Mouse (Mus musculus) liver, postnatal 0 days (tissue): ENCODE measurements around the gene Mif.

Experiments used
- CTCF ChIP-seq: sonication (generic); IDR thresholded peaks from 2 replicates; pipeline ENCODE4 v1.5.1; 2016; ENCODE audit warnings: antibody characterized with exemption, low read depth
- EP300 ChIP-seq: IDR thresholded peaks from 2 replicates; pipeline ENCODE4 v1.6.1; 2016; ENCODE audit warnings: antibody characterized with exemption, low read depth, mild to moderate bottlenecking

- TF ChIP-seq CTCF (no peak), EP300 (no peak)
Measured at GRCm38 (mm10) chr10:75839092-75839491, 20.9 kb downstream of the Mif start.
